Mouse (Mus musculus): ENCODE measurements around the gene Krtap19-5.

The Krtap19-5 gene

DNA sequence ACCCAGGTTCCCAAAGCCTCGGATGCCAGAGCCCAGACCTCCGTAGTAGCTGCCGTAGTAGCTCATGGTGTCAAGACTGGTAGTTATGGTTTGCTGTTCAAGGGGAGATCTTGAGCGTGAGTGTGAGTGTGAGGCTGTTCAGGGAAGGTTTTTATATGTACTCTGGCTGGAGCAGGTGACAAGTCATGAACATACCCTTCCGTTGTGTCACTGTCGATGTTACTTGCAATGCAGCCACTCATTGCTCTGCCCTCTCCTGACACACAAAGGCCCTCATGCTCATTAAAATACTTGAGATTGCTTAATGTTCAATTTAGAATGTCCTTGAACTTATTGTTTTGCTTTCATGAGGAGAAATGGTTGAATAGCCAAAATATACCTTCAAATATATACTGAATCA lies at the start of gene Krtap19-5:
Gene Krtap19-5 (minus strand): TSS at position 101 of the 400 bp plus-strand sequence.
- DNase-seq, result no peak

DNA sequence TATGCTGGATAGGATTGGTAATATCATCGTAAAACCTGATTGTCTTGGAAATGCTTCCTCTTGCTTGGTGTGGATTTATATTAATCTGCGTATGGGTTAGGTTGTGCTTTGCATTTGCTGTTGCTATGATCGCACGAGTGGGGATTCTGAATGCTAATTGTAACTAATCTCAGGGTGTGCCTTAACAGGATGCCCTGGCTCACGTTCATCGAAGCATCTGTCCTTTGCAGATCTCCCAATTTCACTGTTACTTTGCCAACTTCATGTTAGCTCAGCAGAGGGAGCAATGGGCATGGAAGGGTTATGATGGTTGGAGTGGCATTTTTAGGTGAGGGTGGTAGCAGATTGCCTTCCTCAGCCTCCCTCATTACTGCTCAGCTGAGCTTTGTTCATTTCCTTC lies 44.8 kb upstream of the Krtap19-5 start:
- DNase-seq, result no peak

DNA sequence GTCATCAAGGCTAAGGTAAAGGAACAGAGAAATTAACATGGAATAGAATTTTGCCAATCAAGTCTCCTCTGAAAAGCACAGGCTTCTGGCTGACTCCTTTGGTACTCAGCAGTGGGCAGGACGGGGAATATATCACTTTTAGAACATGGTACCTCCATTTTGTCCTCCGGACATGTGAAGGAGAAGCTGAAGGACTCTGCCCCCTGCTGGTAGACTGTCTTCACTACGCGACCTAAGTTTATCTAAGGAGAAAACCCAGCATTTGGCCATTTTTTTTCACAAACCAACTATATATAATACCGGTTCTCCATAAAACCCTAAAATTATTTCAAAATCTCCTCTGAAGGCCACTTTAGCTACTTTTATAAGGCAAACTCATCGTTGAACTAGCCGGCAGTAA lies 42.0 kb upstream of the Krtap19-5 start:
- DNase-seq, result no peak

DNA sequence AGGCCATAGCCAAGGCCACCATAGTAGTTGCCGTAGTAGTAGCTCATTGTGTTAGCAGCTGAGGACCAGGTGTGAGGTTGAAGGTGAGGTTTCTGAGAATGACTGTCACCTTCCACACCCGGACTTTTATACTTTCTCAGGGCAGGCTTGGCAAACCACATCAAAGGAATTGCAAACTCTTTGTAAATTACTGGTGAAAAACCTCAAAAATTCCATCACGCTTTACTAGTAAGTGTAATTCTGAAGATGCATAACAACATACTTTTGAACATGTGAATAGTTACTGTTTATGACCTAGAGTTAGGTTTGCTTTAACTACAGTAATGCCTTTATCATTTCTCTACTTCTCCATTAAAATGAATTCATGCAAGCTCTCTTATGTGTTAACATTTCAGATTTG lies 35.9 kb upstream of the Krtap19-5 start, which contains the start of gene Krtap19-9b:
Gene Krtap19-9b (minus strand): TSS at position 101 of the 400 bp plus-strand sequence.
- no peak for DNase-seq

DNA sequence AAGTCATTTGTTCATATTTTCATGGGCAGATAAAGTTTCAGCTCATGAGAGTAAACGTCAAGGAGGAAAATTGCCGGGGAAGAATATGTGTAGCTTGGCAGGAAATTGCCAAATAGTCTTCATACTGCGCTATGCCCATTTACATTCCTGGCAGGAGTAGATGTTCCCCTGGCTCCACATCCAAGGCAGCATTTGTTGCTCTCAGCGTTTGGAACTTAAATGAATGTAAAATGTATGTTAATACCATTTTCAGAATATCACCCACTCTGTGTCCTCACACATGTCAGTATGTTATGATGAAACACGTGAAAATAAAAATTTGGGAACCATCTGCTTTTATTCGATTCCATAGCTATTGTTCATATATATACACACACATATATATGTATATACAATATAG lies 9.4 kb downstream of the Krtap19-5 start:
- DNase-seq, result no peak

DNA sequence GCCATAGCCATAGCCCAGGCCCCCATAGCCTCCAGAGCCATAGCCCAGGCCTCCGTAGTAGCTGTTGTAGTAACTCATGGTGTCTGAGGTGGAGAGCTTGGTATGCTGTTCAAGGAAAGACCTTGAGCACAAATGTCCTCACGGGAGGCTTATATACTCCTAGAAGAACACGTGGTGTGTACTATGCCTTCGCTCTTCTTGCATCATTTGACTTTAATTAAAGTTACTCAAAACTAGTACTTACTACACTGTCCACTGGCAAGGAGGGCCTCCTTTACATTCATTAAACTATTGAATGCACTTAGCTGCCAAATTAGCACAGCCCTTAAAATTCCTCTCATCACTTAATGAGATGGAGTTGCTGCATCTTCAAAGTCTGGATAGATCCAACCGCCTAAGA lies 11.3 kb downstream of the Krtap19-5 start, which contains the start of gene Krtap19-4:
Gene Krtap19-4 (minus strand): TSS at position 101 of the 400 bp plus-strand sequence.
- DNase-seq, result no peak

DNA sequence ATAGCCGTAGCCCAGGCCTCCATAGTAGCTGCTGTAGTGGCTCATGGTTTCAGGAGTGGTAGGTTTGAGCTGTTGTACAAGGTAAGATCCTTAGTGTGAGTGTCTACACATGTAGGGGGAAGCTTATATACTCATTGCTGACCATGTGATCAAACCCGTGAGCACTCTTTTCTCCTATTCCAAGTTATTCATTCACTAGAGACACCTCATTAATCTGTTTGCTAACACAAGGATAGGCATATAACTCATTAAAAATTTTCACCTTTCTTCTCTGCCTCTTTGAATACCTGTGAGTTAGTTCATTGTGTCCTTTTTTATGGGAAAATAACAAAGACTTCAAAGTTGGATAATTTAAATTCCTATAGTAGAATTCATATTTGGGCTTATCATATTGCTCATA lies 18.3 kb downstream of the Krtap19-5 start, which contains the start of gene Krtap19-3:
Gene Krtap19-3 (minus strand): TSS at position 101 of the 400 bp plus-strand sequence.
- no peak for DNase-seq

DNA sequence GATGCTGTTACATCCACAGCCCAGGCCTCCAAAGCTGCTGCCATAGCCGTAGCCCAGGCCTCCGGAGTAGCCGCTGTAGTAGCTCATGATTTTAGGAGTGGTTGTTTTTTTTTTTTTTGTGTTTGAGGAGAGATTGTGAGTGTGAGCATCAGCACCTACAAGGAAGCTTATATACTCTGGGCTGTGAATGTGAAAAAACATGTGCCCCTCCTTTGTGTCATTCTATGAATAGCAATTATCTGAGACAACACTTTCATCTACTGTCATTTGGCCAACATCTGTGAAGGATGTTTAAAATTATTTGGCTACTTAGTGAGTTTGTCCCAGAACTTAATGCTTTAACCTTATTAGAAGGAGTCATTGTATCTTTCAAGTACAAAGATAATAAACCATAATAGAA lies 22.1 kb downstream of the Krtap19-5 start, which contains the start of gene Krtap19-2:
Gene Krtap19-2 (minus strand): TSS at position 101 of the 400 bp plus-strand sequence.
- no peak for DNase-seq

DNA sequence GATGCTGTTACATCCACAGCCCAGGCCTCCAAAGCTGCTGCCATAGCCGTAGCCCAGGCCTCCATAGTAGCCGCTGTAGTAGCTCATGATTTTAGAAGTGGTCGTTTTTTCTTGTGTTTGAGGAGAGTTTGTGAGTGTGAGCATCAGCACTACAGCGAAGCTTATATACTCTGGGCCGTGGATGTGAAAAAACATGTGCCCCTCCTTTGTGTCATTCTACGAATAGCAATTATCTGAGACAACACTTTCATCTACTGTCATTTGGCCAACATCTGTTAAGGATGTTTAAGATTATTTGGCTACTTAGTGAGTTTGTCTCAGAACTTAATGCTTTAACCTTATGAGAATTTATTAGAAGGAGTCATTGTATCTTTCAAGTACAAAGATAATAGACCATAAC lies 26.9 kb downstream of the Krtap19-5 start, which contains the start of gene Krtap19-1:
Gene Krtap19-1 (minus strand): TSS at position 101 of the 400 bp plus-strand sequence.
- DNase-seq, result no peak

DNA sequence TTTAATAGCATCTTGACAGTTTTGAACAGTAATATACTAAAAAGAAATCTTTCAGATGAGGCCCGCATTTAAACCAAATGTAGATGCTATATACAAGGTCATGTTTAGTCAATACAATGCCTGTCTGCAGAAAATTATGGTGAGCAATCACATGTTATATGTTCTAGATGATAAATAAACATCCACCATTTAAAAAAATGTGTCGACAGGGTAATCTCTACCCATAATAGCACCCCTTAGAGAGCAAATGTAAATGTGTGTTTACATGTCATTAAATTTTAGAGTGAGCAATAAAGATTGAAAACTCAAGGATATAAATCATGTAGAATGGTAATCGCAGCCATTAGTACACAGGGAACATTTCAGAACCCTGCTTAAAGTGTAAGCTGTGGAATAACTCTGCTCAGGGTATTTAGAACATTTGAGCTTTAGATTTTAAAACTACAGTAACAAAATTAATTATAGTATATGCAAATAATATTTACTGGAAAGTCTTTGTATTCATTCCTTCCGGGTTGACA lies 31.3 kb downstream of the Krtap19-5 start:
- no peak for DNase-seq

GRCm38 (mm10) chr16:88851450-88851849 lies 44.8 kb downstream of the Krtap19-5 start:
- DNase-seq, result no peak

DNA sequence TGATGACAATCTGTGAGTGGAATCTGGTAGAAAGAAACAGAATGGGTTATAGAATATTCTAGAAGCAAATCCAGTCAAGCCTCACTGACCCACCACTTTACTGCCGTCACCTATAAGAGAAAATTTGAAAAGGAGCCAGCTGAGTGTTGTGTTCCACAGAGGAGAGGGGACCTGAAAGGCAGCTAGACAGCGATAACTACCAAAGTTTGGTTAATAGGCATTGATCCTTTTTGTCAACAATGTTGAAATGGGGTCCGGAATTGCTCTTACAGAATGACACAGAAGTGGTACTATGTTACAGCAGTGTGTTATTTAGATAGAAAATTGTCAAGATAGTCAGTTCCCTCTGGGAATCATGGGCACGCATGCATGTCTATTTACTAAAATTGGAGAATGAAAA lies 47.7 kb downstream of the Krtap19-5 start:
- no peak for DNase-seq

GRCm38 (mm10) chr16:88847363-88847762 lies 48.9 kb downstream of the Krtap19-5 start:
- no peak for DNase-seq

Measured in right cerebral cortex, adult 18-20 months (tissue).